Comparison of ENCODE assay signal across 8 mouse cellular contexts in the genomic region with DNA sequence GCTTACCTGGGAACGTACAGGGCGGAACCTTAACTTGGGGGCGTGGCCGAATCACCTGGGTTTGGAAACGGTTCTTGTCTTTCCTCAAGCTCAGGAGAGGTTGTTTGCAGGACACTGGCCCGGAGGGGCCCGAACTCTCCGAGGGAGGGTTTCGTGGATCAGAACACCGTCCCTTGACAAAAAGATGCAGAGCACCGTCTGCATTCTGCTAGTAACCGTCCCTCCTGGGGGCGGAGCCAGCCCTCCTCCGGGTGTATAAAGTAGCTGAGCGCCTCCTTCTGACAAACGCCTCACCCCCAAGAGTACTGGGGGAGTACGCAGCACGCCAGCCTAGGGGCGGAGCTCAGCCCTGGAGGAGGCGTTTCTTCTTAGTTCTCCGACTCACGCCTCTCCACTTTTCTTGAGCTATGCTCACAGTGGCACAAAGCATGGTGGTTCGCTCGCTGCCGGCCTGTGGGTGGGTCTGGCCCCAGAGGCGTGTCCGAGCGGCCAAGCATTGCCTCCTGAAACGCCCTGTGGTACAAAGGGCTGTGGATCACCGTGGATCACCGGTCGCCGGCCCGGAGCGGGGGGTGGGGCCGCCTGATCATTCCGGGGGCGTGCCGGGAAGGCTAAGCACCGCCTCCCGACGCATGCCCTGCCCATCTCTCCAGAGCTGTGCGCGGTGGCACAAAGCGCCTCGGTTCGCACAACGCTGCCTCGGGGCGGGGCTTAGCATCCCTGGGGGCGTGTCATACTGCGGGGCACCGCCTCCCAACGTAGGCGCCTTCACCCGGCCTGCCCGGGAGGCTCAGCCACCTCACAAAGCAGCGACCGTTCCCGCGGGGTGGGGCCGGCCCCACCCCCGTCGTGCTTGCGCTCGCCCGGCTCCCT. TPM values are rescaled to one million over a fixed set of nuclear protein-coding genes. Genes with fewer than 3 reads are reported as not detected.
A peak's percentile ranks its signal among the peaks of the same experiment; 100 is the strongest.
DNase-seq lines count a peak whose midpoint lies in the region; ATAC-seq and TF ChIP-seq lines count a peak whose summit lies in the region.

No protein-coding gene starts in this region.

- under 1% methylated on average over 67 of the region's 67 CpGs for WGBS in heart, embryonic 11.5 days (ENCODE audit: insufficient replicate concordance)
- under 1% methylated on average over 65 of the region's 67 CpGs for WGBS in kidney, embryonic 16.5 days
- WGBS in liver, adult 2 months = under 1% methylated on average over 67 of the region's 67 CpGs

- H3K27me3 ChIP-seq in C2C12 (ENCODE audit: control insufficient read depth, insufficient read depth, insufficient read length) (no peaks in the 10 kb centered on the region), myocyte (ENCODE audit: control insufficient read depth, insufficient read depth, insufficient read length) (no peaks in the 10 kb centered on the region)
- H3K27me3 ChIP-seq in erythroblast, embryonic 14.5 days (ENCODE audit: control insufficient read depth) = no peaks in the 10 kb centered on the region
- no peaks in the 10 kb centered on the region for H3K27me3 ChIP-seq in heart, embryonic 11.5 days (ENCODE audit: control insufficient read depth, insufficient read depth, low read length)
- no peaks in the 10 kb centered on the region for H3K27me3 ChIP-seq in kidney, embryonic 16.5 days (ENCODE audit: insufficient read depth, low read length)
- no peaks in the 10 kb centered on the region for H3K27me3 ChIP-seq in liver, adult 2 months (ENCODE audit: control insufficient read depth, insufficient read depth, low read length)
- H3K27me3 ChIP-seq in splenic B cell, adult 2 months (ENCODE audit: control insufficient read depth, insufficient read depth, low read length, poor library complexity, severe bottlenecking) = no peaks in the 10 kb centered on the region

- peak overlapping the region; percentile 71 for H3K4me2 ChIP-seq in heart, embryonic 11.5 days
- H3K4me2 ChIP-seq in kidney, embryonic 16.5 days (replicated peaks; ENCODE audit: low read depth, low read length) = peak overlapping the region; percentile 68
- peak overlapping the region; percentile 88 for H3K4me2 ChIP-seq in myocyte (ENCODE audit: low read depth)

- H3ac ChIP-seq in C2C12 (ENCODE audit: control insufficient read depth, insufficient read length, low read depth) (peak overlapping the region; percentile 40), myocyte (ENCODE audit: control insufficient read depth, insufficient read length) (peak overlapping the region; percentile 80)

- peaks cover 34% of the 10 kb centered on the region for H3K79me3 ChIP-seq in C2C12 (ENCODE audit: low read depth)

- peaks cover 21% of the 10 kb centered on the region for H3K36me3 ChIP-seq in C2C12 (ENCODE audit: control insufficient read depth, insufficient read depth)
- H3K36me3 ChIP-seq in erythroblast, embryonic 14.5 days (ENCODE audit: control insufficient read depth) = peaks cover 31% of the 10 kb centered on the region
- H3K36me3 ChIP-seq in heart, embryonic 11.5 days (ENCODE audit: control insufficient read depth, insufficient read depth, low read length) = peaks cover 7% of the 10 kb centered on the region; the same call in 1 of the 2 replicates
- peaks cover 4% of the 10 kb centered on the region; the same call in 1 of the 2 replicates for H3K36me3 ChIP-seq in kidney, embryonic 16.5 days (ENCODE audit: insufficient read depth, low read length)
- no peaks in the 10 kb centered on the region for H3K36me3 ChIP-seq in liver, adult 2 months (ENCODE audit: control insufficient read depth, insufficient read depth, low read length)
- no peaks in the 10 kb centered on the region for H3K36me3 ChIP-seq in myocyte (ENCODE audit: control insufficient read depth, insufficient read depth)
- peaks cover 4% of the 10 kb centered on the region; the same call in 1 of the 2 replicates for H3K36me3 ChIP-seq in splenic B cell, adult 2 months (ENCODE audit: control insufficient read depth, insufficient read depth, low read length, poor library complexity, severe bottlenecking)

- peak; percentile 99 for DNase-seq in brain, embryonic 14.5 days (ENCODE audit: low read depth)
- DNase-seq in liver, adult 2 months (ENCODE audit: extremely low read depth, low read depth, low spot score) = peak; percentile 90
- DNase-seq in splenic B cell, adult 2 months (ENCODE audit: low read depth, low spot score) = peak; percentile 99

- no peaks in the 10 kb centered on the region for H3K9me3 ChIP-seq in erythroblast, embryonic 14.5 days (ENCODE audit: control insufficient read depth, low read length)
- no peaks in the 10 kb centered on the region for H3K9me3 ChIP-seq in heart, embryonic 11.5 days (replicated peaks; ENCODE audit: control insufficient read depth, low read length)
- no peaks in the 10 kb centered on the region for H3K9me3 ChIP-seq in kidney, embryonic 16.5 days (ENCODE audit: low read length)

- peaks cover 53% of the 10 kb centered on the region for H3K4me1 ChIP-seq in erythroblast, embryonic 14.5 days (ENCODE audit: control insufficient read depth)
- peaks cover 9% of the 10 kb centered on the region for H3K4me1 ChIP-seq in heart, embryonic 11.5 days (ENCODE audit: control insufficient read depth, insufficient read depth, low read length)
- peaks cover 20% of the 10 kb centered on the region for H3K4me1 ChIP-seq in kidney, embryonic 16.5 days (ENCODE audit: insufficient read depth, low read length)
- H3K4me1 ChIP-seq in liver, adult 2 months (ENCODE audit: control insufficient read depth, insufficient read depth, low read length) = peaks cover 2% of the 10 kb centered on the region

- ATAC-seq in heart, embryonic 11.5 days (replicated peaks; ENCODE audit: insufficient number of reproducible peaks, low FRiP score, low TSS enrichment) = peak; percentile 94
- peak; percentile 94 for ATAC-seq in kidney, embryonic 16.5 days (ENCODE audit: low FRiP score, low TSS enrichment)

- H3K4me3 ChIP-seq in C2C12 (ENCODE audit: insufficient read depth, poor library complexity, severe bottlenecking) = peak overlapping the region; percentile 31
- peak overlapping the region; percentile 93 for H3K4me3 ChIP-seq in erythroblast, embryonic 14.5 days (replicated peaks)
- peak overlapping the region; percentile 81 for H3K4me3 ChIP-seq in heart, embryonic 11.5 days (ENCODE audit: low read depth, low read length)
- H3K4me3 ChIP-seq in kidney, embryonic 16.5 days (ENCODE audit: low read length) = peak overlapping the region; percentile 61
- peak overlapping the region; percentile 72 for H3K4me3 ChIP-seq in liver, adult 2 months (ENCODE audit: insufficient read depth, low read depth, low read length)
- H3K4me3 ChIP-seq in myocyte = peak overlapping the region; percentile 81

- TF ChIP-seq POLR2A in brain, embryonic 14.5 days (IDR thresholded peaks at IDR 0.05; ENCODE audit: borderline replicate concordance, extremely low read depth, insufficient read depth, insufficient read length, poor library complexity, severe bottlenecking) = peak; percentile 36; the same call in 1 of the 2 replicates
- TF ChIP-seq POLR2A in liver, adult 2 months (IDR thresholded peaks at IDR 0.05; ENCODE audit: extremely low read depth, insufficient read depth, low read length) = 0 out of 2 replicates have a peak, but pooled peaks have one; percentile 35
- TF ChIP-seq POLR2A in myocyte (IDR thresholded peaks at IDR 0.05; ENCODE audit: insufficient read length, low read depth) = peak; percentile 56

- no peak for TF ChIP-seq CTCF in C2C12 (IDR thresholded peaks at IDR 0.05; ENCODE audit: control insufficient read depth, insufficient read depth, insufficient read length)
- peak; percentile 72; the same call in 1 of the 2 replicates for TF ChIP-seq CTCF in brain, embryonic 14.5 days (IDR thresholded peaks at IDR 0.05; ENCODE audit: borderline replicate concordance, extremely low read depth, insufficient read depth, insufficient read length)
- TF ChIP-seq CTCF in liver, adult 2 months (IDR thresholded peaks at IDR 0.05; ENCODE audit: low read depth, low read length) = 0 out of 2 replicates have a peak, but pooled peaks have one; percentile 12

- H3K9ac ChIP-seq in heart, embryonic 11.5 days (ENCODE audit: low read depth, low read length) = peak overlapping the region; percentile 75
- H3K9ac ChIP-seq in kidney, embryonic 16.5 days (replicated peaks; ENCODE audit: low read length) = peak overlapping the region; percentile 64
- peak overlapping the region; percentile 72 for H3K9ac ChIP-seq in liver, adult 2 months (ENCODE audit: low read depth, low read length)

- H3K27ac ChIP-seq in heart, embryonic 11.5 days (ENCODE audit: low read depth, low read length) = peak overlapping the region; percentile 98
- peak overlapping the region; percentile 98 for H3K27ac ChIP-seq in kidney, embryonic 16.5 days (ENCODE audit: low read length)
- peak overlapping the region; percentile 75 for H3K27ac ChIP-seq in liver, adult 2 months (replicated peaks; ENCODE audit: insufficient read depth, low read depth, low read length)

- peaks cover 40% of the 10 kb centered on the region for H3K79me2 ChIP-seq in C2C12 (ENCODE audit: control insufficient read depth, insufficient read depth)
- H3K79me2 ChIP-seq in liver, adult 2 months (ENCODE audit: control insufficient read depth, insufficient read depth, low read length) = peaks cover 7% of the 10 kb centered on the region; the same call in 1 of the 2 replicates
- peaks cover 36% of the 10 kb centered on the region for H3K79me2 ChIP-seq in myocyte (ENCODE audit: control insufficient read depth, insufficient read depth)

RNA-seq across cellular contexts. Expression of a gene that starts 0.5 kb away (rescaled TPM):
- polyA plus RNA-seq in C2C12 (2012; fragmentation: generic; extraction: Trizol) (69.9 TPM), myocyte (2012; fragmentation: generic; extraction: Trizol) (48.1 TPM)
- 119 and 135 TPM in 2 replicates for polyA plus RNA-seq in brain, embryonic 14.5 days (2012; rRNA removed)
- 41.9 and 46.0 TPM in 2 replicates for polyA plus RNA-seq in erythroblast, embryonic 14.5 days (2012)
- polyA plus RNA-seq in heart, embryonic 11.5 days (2014; fragmentation: Nextera tagmentation; extraction: Ambion mirVana) = 44.0 and 47.2 TPM in 2 replicates
- 27.1 and 32.1 TPM in 2 replicates for polyA plus RNA-seq in kidney, embryonic 16.5 days (2015; fragmentation: Nextera tagmentation; extraction: Ambion mirVana)
- 5.0 and 8.1 TPM in 2 replicates for total RNA-seq in liver, adult 2 months (2014; rRNA removed)
- 23.4 and 28.5 TPM in 2 replicates for polyA plus RNA-seq in liver, adult 2 months (2012; rRNA removed)

RNA-seq across cellular contexts. Expression of a gene that starts 20.2 kb away (rescaled TPM):
- polyA plus RNA-seq in C2C12 (2012; fragmentation: generic; extraction: Trizol) = 0.19 TPM
- 1.00 and 1.0 TPM in 2 replicates for polyA plus RNA-seq in brain, embryonic 14.5 days (2012; rRNA removed)
- polyA plus RNA-seq in erythroblast, embryonic 14.5 days (2012) = 0.13 and 0.39 TPM in 2 replicates
- 1.5 and 1.7 TPM in 2 replicates for polyA plus RNA-seq in heart, embryonic 11.5 days (2014; fragmentation: Nextera tagmentation; extraction: Ambion mirVana)
- 3.5 and 4.5 TPM in 2 replicates for polyA plus RNA-seq in kidney, embryonic 16.5 days (2015; fragmentation: Nextera tagmentation; extraction: Ambion mirVana)
- 3.5 and 4.6 TPM in 2 replicates for total RNA-seq in liver, adult 2 months (2014; rRNA removed)
- polyA plus RNA-seq in liver, adult 2 months (2012; rRNA removed) = 2.2 and 3.4 TPM in 2 replicates
- 0.22 TPM for polyA plus RNA-seq in myocyte (2012; fragmentation: generic; extraction: Trizol)

RNA-seq across cellular contexts. Expression of a gene that starts 36.1 kb away (rescaled TPM):
- 100 TPM for polyA plus RNA-seq in C2C12 (2012; fragmentation: generic; extraction: Trizol)
- polyA plus RNA-seq in brain, embryonic 14.5 days (2012; rRNA removed) = 40.8 and 49.2 TPM in 2 replicates
- 0.47 and 0.75 TPM in 2 replicates for polyA plus RNA-seq in erythroblast, embryonic 14.5 days (2012)
- polyA plus RNA-seq in heart, embryonic 11.5 days (2014; fragmentation: Nextera tagmentation; extraction: Ambion mirVana) = 79.8 and 80.9 TPM in 2 replicates
- polyA plus RNA-seq in kidney, embryonic 16.5 days (2015; fragmentation: Nextera tagmentation; extraction: Ambion mirVana) = 147 and 151 TPM in 2 replicates
- 19.2 and 23.2 TPM in 2 replicates for total RNA-seq in liver, adult 2 months (2014; rRNA removed)
- 24.9 and 26.5 TPM in 2 replicates for polyA plus RNA-seq in liver, adult 2 months (2012; rRNA removed)
- 47.3 TPM for polyA plus RNA-seq in myocyte (2012; fragmentation: generic; extraction: Trizol)

RNA-seq across cellular contexts. Expression of a gene that starts 46.4 kb away (rescaled TPM):
- polyA plus RNA-seq in C2C12 (2012; fragmentation: generic; extraction: Trizol) (20.8 TPM), myocyte (2012; fragmentation: generic; extraction: Trizol) (26.3 TPM)
- 78.1 and 80.7 TPM in 2 replicates for polyA plus RNA-seq in brain, embryonic 14.5 days (2012; rRNA removed)
- 0.74 and 1.2 TPM in 2 replicates for polyA plus RNA-seq in erythroblast, embryonic 14.5 days (2012)
- polyA plus RNA-seq in heart, embryonic 11.5 days (2014; fragmentation: Nextera tagmentation; extraction: Ambion mirVana) = 29.5 and 34.0 TPM in 2 replicates
- 29.3 and 30.7 TPM in 2 replicates for polyA plus RNA-seq in kidney, embryonic 16.5 days (2015; fragmentation: Nextera tagmentation; extraction: Ambion mirVana)
- total RNA-seq in liver, adult 2 months (2014; rRNA removed) = 13.0 and 18.7 TPM in 2 replicates
- 26.7 TPM in 2 replicates for polyA plus RNA-seq in liver, adult 2 months (2012; rRNA removed)

RNA-seq across cellular contexts. Expression of a gene that starts 46.5 kb away (rescaled TPM):
- polyA plus RNA-seq in C2C12 (2012; fragmentation: generic; extraction: Trizol) (12.5 TPM), myocyte (2012; fragmentation: generic; extraction: Trizol) (13.2 TPM)
- 17.5 and 26.8 TPM in 2 replicates for polyA plus RNA-seq in brain, embryonic 14.5 days (2012; rRNA removed)
- polyA plus RNA-seq in erythroblast, embryonic 14.5 days (2012) = 0.20 and 0.25 TPM in 2 replicates
- 10.9 and 11.8 TPM in 2 replicates for polyA plus RNA-seq in heart, embryonic 11.5 days (2014; fragmentation: Nextera tagmentation; extraction: Ambion mirVana)
- 40.1 and 43.8 TPM in 2 replicates for polyA plus RNA-seq in kidney, embryonic 16.5 days (2015; fragmentation: Nextera tagmentation; extraction: Ambion mirVana)
- 24.6 and 25.9 TPM in 2 replicates for total RNA-seq in liver, adult 2 months (2014; rRNA removed)
- polyA plus RNA-seq in liver, adult 2 months (2012; rRNA removed) = 33.5 and 43.9 TPM in 2 replicates

Comparison
In these comparisons a context has a peak if more than half of its experiments do, and no peak if none do; other contexts are left out.
1. Peak in every context shown above with its lines: DNase-seq, ATAC-seq, H3K4me3 ChIP-seq and H3K27ac ChIP-seq.
2. H3K4me3 ChIP-seq: peak in every context shown above with its lines; median percentile 93 in erythroblast, embryonic 14.5 days; 81 in heart, embryonic 11.5 days; 81 in myocyte; 72 in liver, adult 2 months; 61 in kidney, embryonic 16.5 days; 31 in C2C12.
3. RNA of a gene that starts 36.1 kb away (polyA plus RNA-seq): 147 to 151 TPM in kidney, embryonic 16.5 days, 100 TPM in C2C12 (single experiment), 79.8 to 80.9 TPM in heart, embryonic 11.5 days, 47.3 TPM in myocyte (single experiment), 40.8 to 49.2 TPM in brain, embryonic 14.5 days and 24.9 to 26.5 TPM in liver, adult 2 months; 0.47 to 0.75 TPM in erythroblast, embryonic 14.5 days; every median in the first group is over 10 times any median in the second.